Mouse (Mus musculus): ENCODE data around the gene Lman2. TPM values are rescaled to one million over a fixed set of nuclear protein-coding genes. Genes with fewer than 3 reads are reported as not detected.

Gene Lman2
- total and polyA plus RNA-seq, 2 experiments from 2014 or later = 35.0 to 55.7 TPM

DNA sequence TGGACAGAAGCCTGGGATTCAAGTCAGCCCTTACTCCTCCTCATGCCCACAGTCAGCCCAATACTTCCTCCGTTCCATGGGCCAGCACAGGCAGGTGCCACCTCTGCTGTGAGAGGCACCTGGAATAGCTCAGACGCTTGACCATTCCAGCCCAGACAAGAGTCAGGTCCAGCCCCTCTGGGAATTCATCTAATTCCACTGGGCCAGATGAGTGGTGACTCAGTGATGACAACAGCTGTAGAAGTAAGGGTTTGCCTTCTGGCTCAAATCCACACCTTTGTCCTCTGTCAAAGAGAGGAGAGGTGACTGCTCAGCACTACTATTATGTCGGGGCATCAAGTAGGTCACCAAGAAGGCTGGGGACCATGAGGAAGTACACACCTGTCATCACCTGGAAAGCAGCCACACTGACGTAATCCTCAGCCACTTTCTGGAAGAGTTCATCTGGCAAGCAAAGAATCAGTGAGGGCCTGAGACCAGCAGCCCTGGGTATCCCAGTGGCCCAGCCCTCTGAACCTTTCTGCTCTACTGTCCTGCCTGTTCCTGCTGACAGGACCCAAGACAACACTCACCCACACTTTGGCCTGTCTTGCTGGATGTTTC is 42.6 kb downstream of the Lman2 start, which contains the start of gene Prelid1:
Gene Prelid1, plus strand, starts transcription at position 570 of the 603 bp plus-strand sequence.
- Histone ChIP-seq H3K27me3 (ENCODE audit: insufficient read depth, low read length) (no peaks in the 10 kb centered on the region), H3K27ac (ENCODE audit: low read depth, low read length) (peak within 1 kb of the TSS; percentile 76; the same call in 1 of the 2 replicates), H3K4me2 (ENCODE audit: low read depth, low read length, poor library complexity, severe bottlenecking) (peak within 1 kb of the TSS; percentile 86), H3K36me3 (ENCODE audit: insufficient read depth, low read length) (peaks cover 13% of the 10 kb centered on the region), H3K9me3 (ENCODE audit: low read length) (no peaks in the 10 kb centered on the region), H3K4me1 (ENCODE audit: insufficient read depth, low read length) (peaks cover 11% of the 10 kb centered on the region), H3K9ac (replicated peaks; ENCODE audit: low read length, poor library complexity, severe bottlenecking) (peak within 1 kb of the TSS; percentile 91), H3K4me3 (ENCODE audit: low read depth, low read length) (peak within 1 kb of the TSS; percentile 99)
- DNase-seq (ENCODE audit: low spot score) (no peak), ATAC-seq (ENCODE audit: low FRiP score) (no peak)
- TF ChIP-seq CTCF (IDR thresholded peaks at IDR 0.05) = no peak
- 84% methylated on average over 4 of the region's 4 CpGs for WGBS

- Histone ChIP-seq H3K36me3 (ENCODE audit: insufficient read depth, low read length) (peaks cover 24% of the 10 kb centered on the region), H3K4me2 (ENCODE audit: low read depth, low read length, poor library complexity, severe bottlenecking) (no peak overlapping the region), H3K9ac (replicated peaks; ENCODE audit: low read length, poor library complexity, severe bottlenecking) (no peak overlapping the region), H3K4me1 (ENCODE audit: insufficient read depth, low read length) (peaks cover 8% of the 10 kb centered on the region), H3K27ac (ENCODE audit: low read depth, low read length) (no peak overlapping the region), H3K9me3 (ENCODE audit: low read length) (no peaks in the 10 kb centered on the region), H3K27me3 (ENCODE audit: insufficient read depth, low read length) (no peaks in the 10 kb centered on the region), H3K4me3 (ENCODE audit: low read depth, low read length) (no peak overlapping the region)
- DNase-seq (ENCODE audit: low spot score) (no peak), ATAC-seq (ENCODE audit: low FRiP score) (no peak)
- TF ChIP-seq CTCF (IDR thresholded peaks at IDR 0.05) = no peak
- 85% methylated on average over 3 of the region's 3 CpGs for WGBS
Observed at GRCm38 (mm10) chr13:55318351-55318750, 44.2 kb downstream of the Lman2 start.

- Histone ChIP-seq H3K4me2 (ENCODE audit: low read depth, low read length, poor library complexity, severe bottlenecking) (no peak overlapping the region), H3K9ac (replicated peaks; ENCODE audit: low read length, poor library complexity, severe bottlenecking) (no peak overlapping the region), H3K36me3 (ENCODE audit: insufficient read depth, low read length) (peaks cover 53% of the 10 kb centered on the region), H3K27me3 (ENCODE audit: insufficient read depth, low read length) (no peaks in the 10 kb centered on the region), H3K4me3 (ENCODE audit: low read depth, low read length) (no peak overlapping the region), H3K9me3 (ENCODE audit: low read length) (no peaks in the 10 kb centered on the region), H3K4me1 (ENCODE audit: insufficient read depth, low read length) (no peaks in the 10 kb centered on the region), H3K27ac (ENCODE audit: low read depth, low read length) (no peak overlapping the region)
- ATAC-seq (ENCODE audit: low FRiP score) = no peak
- no peak for TF ChIP-seq CTCF (IDR thresholded peaks at IDR 0.05)
- 86% methylated on average over 2 of the region's 2 CpGs for WGBS
- no peak for DNase-seq (ENCODE audit: low spot score)
Observed at GRCm38 (mm10) chr13:55314891-55315412, 47.6 kb downstream of the Lman2 start.

- no peaks in the 10 kb centered on the region for H3K9me3 ChIP-seq (ENCODE audit: low read length)
- H3K36me3 ChIP-seq (ENCODE audit: insufficient read depth, low read length) = peaks cover 52% of the 10 kb centered on the region
- H3K4me3 ChIP-seq (ENCODE audit: low read depth, low read length) = no peak overlapping the region
- TF ChIP-seq CTCF (IDR thresholded peaks at IDR 0.05) = no peak
- WGBS = 88% methylated on average over 9 of the region's 9 CpGs
- no peak for DNase-seq (ENCODE audit: low spot score)
- no peaks in the 10 kb centered on the region for H3K4me1 ChIP-seq (ENCODE audit: insufficient read depth, low read length)
- no peak overlapping the region for H3K9ac ChIP-seq (replicated peaks; ENCODE audit: low read length, poor library complexity, severe bottlenecking)
- no peak for ATAC-seq (ENCODE audit: low FRiP score)
- H3K27me3 ChIP-seq (ENCODE audit: insufficient read depth, low read length) = no peaks in the 10 kb centered on the region
- no peak overlapping the region for H3K27ac ChIP-seq (ENCODE audit: low read depth, low read length)
- no peak overlapping the region for H3K4me2 ChIP-seq (ENCODE audit: low read depth, low read length, poor library complexity, severe bottlenecking)
Observed at GRCm38 (mm10) chr13:55313051-55313450, 49.5 kb downstream of the Lman2 start.

DNA sequence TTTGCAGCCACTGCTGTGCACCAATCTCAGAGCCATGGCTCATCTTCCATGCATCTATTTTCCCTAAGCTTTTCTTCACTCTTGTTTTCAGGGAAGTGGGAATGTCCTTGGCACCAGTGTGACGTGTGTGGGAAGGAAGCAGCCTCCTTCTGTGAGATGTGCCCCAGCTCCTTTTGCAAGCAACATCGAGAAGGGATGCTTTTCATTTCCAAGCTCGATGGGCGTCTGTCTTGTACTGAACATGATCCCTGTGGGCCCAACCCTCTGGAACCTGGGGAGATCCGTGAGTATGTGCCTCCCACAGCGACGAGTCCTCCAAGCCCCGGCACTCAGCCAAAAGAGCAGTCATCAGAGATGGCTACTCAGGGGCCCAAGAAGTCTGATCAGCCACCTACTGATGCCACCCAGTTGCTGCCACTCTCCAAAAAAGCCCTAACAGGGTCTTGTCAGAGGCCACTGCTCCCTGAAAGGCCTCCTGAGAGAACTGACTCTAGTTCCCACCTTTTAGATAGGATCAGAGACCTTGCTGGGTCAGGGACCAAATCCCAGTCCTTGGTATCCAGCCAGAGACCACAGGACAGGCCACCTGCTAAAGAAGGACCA is 50.5 kb downstream of the Lman2 start:
- H3K27ac ChIP-seq (ENCODE audit: low read depth, low read length) = no peak overlapping the region
- H3K4me2 ChIP-seq (ENCODE audit: low read depth, low read length, poor library complexity, severe bottlenecking) = no peak overlapping the region
- ATAC-seq (ENCODE audit: low FRiP score) (no peak), DNase-seq (ENCODE audit: low spot score) (no peak)
- H3K36me3 ChIP-seq (ENCODE audit: insufficient read depth, low read length) = peaks cover 61% of the 10 kb centered on the region
- WGBS = 93% methylated on average over 8 of the region's 8 CpGs
- H3K4me3 ChIP-seq (ENCODE audit: low read depth, low read length) = no peak overlapping the region
- no peak overlapping the region for H3K9ac ChIP-seq (replicated peaks; ENCODE audit: low read length, poor library complexity, severe bottlenecking)
- no peaks in the 10 kb centered on the region for H3K4me1 ChIP-seq (ENCODE audit: insufficient read depth, low read length)
- no peaks in the 10 kb centered on the region for H3K27me3 ChIP-seq (ENCODE audit: insufficient read depth, low read length)
- H3K9me3 ChIP-seq (ENCODE audit: low read length) = no peaks in the 10 kb centered on the region
- no peak for TF ChIP-seq CTCF (IDR thresholded peaks at IDR 0.05)

- no peak for TF ChIP-seq CTCF (IDR thresholded peaks at IDR 0.05)
- H3K4me3 ChIP-seq (ENCODE audit: low read depth, low read length) = no peak overlapping the region
- WGBS = 91% methylated on average over 5 of the region's 5 CpGs
- no peak overlapping the region for H3K9ac ChIP-seq (replicated peaks; ENCODE audit: low read length, poor library complexity, severe bottlenecking)
- H3K36me3 ChIP-seq (ENCODE audit: insufficient read depth, low read length) = peaks cover 37% of the 10 kb centered on the region
- H3K27me3 ChIP-seq (ENCODE audit: insufficient read depth, low read length) = no peaks in the 10 kb centered on the region
- H3K4me2 ChIP-seq (ENCODE audit: low read depth, low read length, poor library complexity, severe bottlenecking) = no peak overlapping the region
- DNase-seq (ENCODE audit: low spot score) = no peak
- H3K9me3 ChIP-seq (ENCODE audit: low read length) = no peaks in the 10 kb centered on the region
- no peaks in the 10 kb centered on the region for H3K4me1 ChIP-seq (ENCODE audit: insufficient read depth, low read length)
- no peak overlapping the region for H3K27ac ChIP-seq (ENCODE audit: low read depth, low read length)
- no peak for ATAC-seq (ENCODE audit: low FRiP score)
Observed at GRCm38 (mm10) chr13:55300913-55301312, 61.7 kb downstream of the Lman2 start.

All from midbrain, postnatal 0 days (tissue).